In genomic region chr11:100737105-100737733, GRCm38 (mm10) we compare ENCODE assay signal across 8 mouse cellular contexts. TPM values are rescaled to one million over a fixed set of nuclear protein-coding genes. Genes with fewer than 3 reads are reported as not detected.
A peak's percentile ranks its signal among the peaks of the same experiment; 100 is the strongest.
DNase-seq lines count a peak whose midpoint lies in the region; ATAC-seq and TF ChIP-seq lines count a peak whose summit lies in the region.

No protein-coding gene starts in this region.

- 2% methylated on average over 13 of the region's 13 CpGs for WGBS in heart, embryonic 11.5 days (ENCODE audit: insufficient replicate concordance)
- WGBS in forebrain, embryonic 12.5 days, result 3% methylated on average over 13 of the region's 13 CpGs
- 2% methylated on average over 13 of the region's 13 CpGs for whole genome bisulfite sequencing in limb, embryonic 15.5 days
- WGBS in stomach, embryonic 15.5 days, result 2% methylated on average over 13 of the region's 13 CpGs

- ATAC-seq in heart, embryonic 11.5 days (replicated peaks; ENCODE audit: insufficient number of reproducible peaks, low FRiP score, low TSS enrichment), result no peak
- ATAC-seq in forebrain, embryonic 12.5 days (ENCODE audit: low FRiP score), result no peak
- no peak for ATAC-seq in limb, embryonic 15.5 days (ENCODE audit: insufficient number of reproducible peaks, low FRiP score, low TSS enrichment, low read depth)
- ATAC-seq in stomach, embryonic 15.5 days (ENCODE audit: insufficient read depth, low FRiP score, low read depth), result peak; percentile 29

- H3K9ac ChIP-seq in heart, embryonic 11.5 days (ENCODE audit: low read depth, low read length), result peak overlapping the region; percentile 98
- H3K9ac ChIP-seq in forebrain, embryonic 12.5 days, result peak overlapping the region; percentile 92
- H3K9ac ChIP-seq in limb, embryonic 15.5 days, result peak overlapping the region; percentile 95
- peak overlapping the region; percentile 97 for H3K9ac ChIP-seq in stomach, embryonic 15.5 days

- H3K27ac ChIP-seq in heart, embryonic 11.5 days (ENCODE audit: low read depth, low read length), result peak overlapping the region; percentile 65
- H3K27ac ChIP-seq in forebrain, embryonic 12.5 days, result no peak overlapping the region
- peak overlapping the region; percentile 75; the same call in 1 of the 2 replicates for H3K27ac ChIP-seq in limb, embryonic 15.5 days
- H3K27ac ChIP-seq in stomach, embryonic 15.5 days, result peak overlapping the region; percentile 61

- H3K36me3 ChIP-seq in heart, embryonic 11.5 days (ENCODE audit: control insufficient read depth, insufficient read depth, low read length), result no peaks in the 10 kb centered on the region
- peaks cover 36% of the 10 kb centered on the region for H3K36me3 ChIP-seq in E14TG2a.4 (ENCODE audit: insufficient read depth, low read length)
- H3K36me3 ChIP-seq in forebrain, embryonic 12.5 days (replicated peaks), result no peaks in the 10 kb centered on the region
- 0 out of 2 replicates have a peak, but pooled peaks cover 5% of the 10 kb centered on the region for H3K36me3 ChIP-seq in limb, embryonic 15.5 days
- no peaks in the 10 kb centered on the region for H3K36me3 ChIP-seq in stomach, embryonic 15.5 days

- no peak for DNase-seq in heart, postnatal 25 days (ENCODE audit: low spot score)
- DNase-seq in embryo, embryonic 10 days (ENCODE audit: low spot score), result no peak
- no peak for DNase-seq in right cerebral cortex, postnatal 4 days

- peaks cover 4% of the 10 kb centered on the region; the same call in 1 of the 2 replicates for H3K27me3 ChIP-seq in heart, embryonic 11.5 days (ENCODE audit: control insufficient read depth, insufficient read depth, low read length)
- no peaks in the 10 kb centered on the region for H3K27me3 ChIP-seq in E14TG2a.4 (ENCODE audit: insufficient read depth, low read length)
- peaks cover 9% of the 10 kb centered on the region for H3K27me3 ChIP-seq in forebrain, embryonic 12.5 days
- H3K27me3 ChIP-seq in limb, embryonic 15.5 days, result no peaks in the 10 kb centered on the region
- H3K27me3 ChIP-seq in stomach, embryonic 15.5 days (replicated peaks), result no peaks in the 10 kb centered on the region

- H3K9me3 ChIP-seq in heart, embryonic 11.5 days (replicated peaks; ENCODE audit: control insufficient read depth, low read length), result no peaks in the 10 kb centered on the region
- H3K9me3 ChIP-seq in E14TG2a.4 (ENCODE audit: low read length), result no peaks in the 10 kb centered on the region
- H3K9me3 ChIP-seq in forebrain, embryonic 12.5 days, result no peaks in the 10 kb centered on the region
- H3K9me3 ChIP-seq in limb, embryonic 15.5 days, result no peaks in the 10 kb centered on the region
- no peaks in the 10 kb centered on the region for H3K9me3 ChIP-seq in stomach, embryonic 15.5 days

- H3K4me3 ChIP-seq in heart, embryonic 11.5 days (ENCODE audit: low read depth, low read length), result peak overlapping the region; percentile 99
- peak overlapping the region; percentile 100 for H3K4me3 ChIP-seq in E14TG2a.4 (replicated peaks; ENCODE audit: low read length)
- H3K4me3 ChIP-seq in forebrain, embryonic 12.5 days (replicated peaks), result peak overlapping the region; percentile 89
- H3K4me3 ChIP-seq in limb, embryonic 15.5 days, result peak overlapping the region; percentile 95
- peak overlapping the region; percentile 100 for H3K4me3 ChIP-seq in stomach, embryonic 15.5 days (replicated peaks)

- peak overlapping the region; percentile 92 for H3K4me2 ChIP-seq in heart, embryonic 11.5 days
- peak overlapping the region; percentile 94 for H3K4me2 ChIP-seq in forebrain, embryonic 12.5 days
- peak overlapping the region; percentile 71 for H3K4me2 ChIP-seq in limb, embryonic 15.5 days
- H3K4me2 ChIP-seq in stomach, embryonic 15.5 days, result peak overlapping the region; percentile 75

- intact Hi-C loops in heart, postnatal 25 days (cut with DNase I), result loop anchor here (2.0 kb wide), 1 partner anchor 20 kb away; no protein-coding TSS in a partner anchor

- no peak for TF ChIP-seq CTCF in E14TG2a.4 (conservative IDR thresholded peaks at IDR 0.05; ENCODE audit: low read length)

- peaks cover 19% of the 10 kb centered on the region for H3K4me1 ChIP-seq in heart, embryonic 11.5 days (ENCODE audit: control insufficient read depth, insufficient read depth, low read length)
- peaks cover 60% of the 10 kb centered on the region for H3K4me1 ChIP-seq in E14TG2a.4 (replicated peaks; ENCODE audit: low read depth, low read length)
- peaks cover 24% of the 10 kb centered on the region for H3K4me1 ChIP-seq in forebrain, embryonic 12.5 days
- peaks cover 20% of the 10 kb centered on the region for H3K4me1 ChIP-seq in limb, embryonic 15.5 days
- peaks cover 23% of the 10 kb centered on the region for H3K4me1 ChIP-seq in stomach, embryonic 15.5 days

RNA-seq across cellular contexts. Expression of gene Rab5c, which starts 0.8 kb away (rescaled TPM):
- 30.8 and 41.1 TPM in 2 replicates for polyA plus RNA-seq in heart, embryonic 11.5 days (2014; fragmentation: Nextera tagmentation; extraction: Ambion mirVana)
- total RNA-seq in heart, postnatal 25 days (2021), result 10 to 100 TPM; 62.1 to 66.8 TPM
- polyA plus RNA-seq in forebrain, embryonic 12.5 days (2016; fragmentation: Nextera tagmentation; extraction: Ambion mirVana), result 18.2 and 25.2 TPM in 2 replicates
- polyA plus RNA-seq in limb, embryonic 15.5 days (2015; fragmentation: Nextera tagmentation; extraction: Ambion mirVana), result 19.7 and 30.8 TPM in 2 replicates
- polyA plus RNA-seq in stomach, embryonic 15.5 days (2015; fragmentation: Nextera tagmentation; extraction: Ambion mirVana), result 24.5 and 25.5 TPM in 2 replicates

RNA-seq across cellular contexts. Expression of gene Kcnh4, which starts 22.5 kb away (rescaled TPM):
- not detected in 2 replicates for polyA plus RNA-seq in heart, embryonic 11.5 days (2014; fragmentation: Nextera tagmentation; extraction: Ambion mirVana)
- not detected for total RNA-seq in heart, postnatal 25 days (2021)
- polyA plus RNA-seq in forebrain, embryonic 12.5 days (2016; fragmentation: Nextera tagmentation; extraction: Ambion mirVana), result 4.4 and 4.7 TPM in 2 replicates
- not detected in 2 replicates for polyA plus RNA-seq in limb, embryonic 15.5 days (2015; fragmentation: Nextera tagmentation; extraction: Ambion mirVana)
- 0.24 and 0.27 TPM in 2 replicates for polyA plus RNA-seq in stomach, embryonic 15.5 days (2015; fragmentation: Nextera tagmentation; extraction: Ambion mirVana)

RNA-seq across cellular contexts. Expression of gene Hspb9, which starts 23.6 kb away (rescaled TPM):
- polyA plus RNA-seq in heart, embryonic 11.5 days (2014; fragmentation: Nextera tagmentation; extraction: Ambion mirVana), result 0.37 TPM in 1 of 2 replicates, not detected in the other
- total RNA-seq in heart, postnatal 25 days (2021), result not detected
- 0.52 TPM in 1 of 2 replicates, not detected in the other for polyA plus RNA-seq in forebrain, embryonic 12.5 days (2016; fragmentation: Nextera tagmentation; extraction: Ambion mirVana)
- 0.32 and 0.57 TPM in 2 replicates for polyA plus RNA-seq in limb, embryonic 15.5 days (2015; fragmentation: Nextera tagmentation; extraction: Ambion mirVana)
- polyA plus RNA-seq in stomach, embryonic 15.5 days (2015; fragmentation: Nextera tagmentation; extraction: Ambion mirVana), result not detected in 2 replicates

RNA-seq across cellular contexts. Expression of gene Kat2a, which starts 25.0 kb away (rescaled TPM):
- polyA plus RNA-seq in heart, embryonic 11.5 days (2014; fragmentation: Nextera tagmentation; extraction: Ambion mirVana), result 36.7 and 37.9 TPM in 2 replicates
- 10 to 100 TPM; 12.3 to 13.6 TPM for total RNA-seq in heart, postnatal 25 days (2021)
- 65.2 and 65.7 TPM in 2 replicates for polyA plus RNA-seq in forebrain, embryonic 12.5 days (2016; fragmentation: Nextera tagmentation; extraction: Ambion mirVana)
- 48.2 and 50.4 TPM in 2 replicates for polyA plus RNA-seq in limb, embryonic 15.5 days (2015; fragmentation: Nextera tagmentation; extraction: Ambion mirVana)
- 47.3 and 50.6 TPM in 2 replicates for polyA plus RNA-seq in stomach, embryonic 15.5 days (2015; fragmentation: Nextera tagmentation; extraction: Ambion mirVana)

RNA-seq across cellular contexts. Expression of gene Hcrt, which starts 25.5 kb away (rescaled TPM):
- not detected in 2 replicates for polyA plus RNA-seq in heart, embryonic 11.5 days (2014; fragmentation: Nextera tagmentation; extraction: Ambion mirVana)
- total RNA-seq in heart, postnatal 25 days (2021), result not detected
- 0.36 TPM in 1 of 2 replicates, not detected in the other for polyA plus RNA-seq in forebrain, embryonic 12.5 days (2016; fragmentation: Nextera tagmentation; extraction: Ambion mirVana)
- polyA plus RNA-seq in limb, embryonic 15.5 days (2015; fragmentation: Nextera tagmentation; extraction: Ambion mirVana), result not detected in 2 replicates
- not detected in 2 replicates for polyA plus RNA-seq in stomach, embryonic 15.5 days (2015; fragmentation: Nextera tagmentation; extraction: Ambion mirVana)
